Mouse (Mus musculus) lung, adult 18-20 months (tissue): ENCODE measurements around the gene Fstl3.

Source experiments
- DNase-seq, 2 experiments: peaks; one replicate each; pipeline ENCODE4 v3.0.0; 2022; ENCODE audit warnings: mixed read lengths in 2 of 2

The Fstl3 gene

DNA sequence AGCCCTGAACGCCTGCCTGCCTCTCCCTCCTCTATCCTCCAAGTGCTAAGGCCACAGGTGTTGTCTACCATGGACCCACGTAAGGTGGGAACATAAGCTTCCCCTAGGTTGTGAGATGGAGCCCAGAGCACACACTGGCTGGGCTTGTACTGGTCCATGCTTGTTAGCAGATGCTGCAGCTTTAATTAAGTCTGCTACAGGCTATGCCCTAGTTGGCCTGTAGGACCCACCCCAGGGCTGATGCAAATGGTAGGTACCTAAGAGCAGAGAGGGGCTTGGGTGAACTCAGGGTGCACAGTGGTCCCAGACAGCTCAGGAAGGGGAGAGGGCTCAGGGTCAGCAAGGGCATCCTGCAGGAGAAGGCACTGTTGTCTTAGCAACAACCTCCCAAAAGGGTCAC, 12.5 kb downstream of the Fstl3 start:
- no peak for DNase-seq

DNA sequence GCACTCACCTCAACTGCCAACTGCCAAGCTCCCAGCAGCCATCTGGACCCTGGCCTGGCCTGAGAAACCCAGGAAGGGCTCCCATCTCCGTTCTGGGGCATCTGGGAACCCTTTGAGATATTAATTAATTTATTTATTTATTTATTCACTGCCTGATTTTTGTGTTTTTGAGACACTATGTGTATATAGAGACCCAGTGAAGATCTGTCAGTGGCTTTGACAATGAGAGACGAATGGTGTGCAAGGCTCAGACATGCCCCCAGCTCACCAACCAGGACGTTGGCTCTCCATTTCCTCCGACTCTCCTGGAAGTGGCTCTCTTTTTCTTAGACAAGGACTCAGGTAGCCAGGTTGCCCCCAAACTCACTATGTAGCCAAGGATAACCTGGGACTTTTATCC, 13.8 kb downstream of the Fstl3 start, which contains the start of gene Prss57:
Gene Prss57 (minus strand): TSS at position 101 of the 400 bp plus-strand sequence.
- DNase-seq, result no peak

DNA sequence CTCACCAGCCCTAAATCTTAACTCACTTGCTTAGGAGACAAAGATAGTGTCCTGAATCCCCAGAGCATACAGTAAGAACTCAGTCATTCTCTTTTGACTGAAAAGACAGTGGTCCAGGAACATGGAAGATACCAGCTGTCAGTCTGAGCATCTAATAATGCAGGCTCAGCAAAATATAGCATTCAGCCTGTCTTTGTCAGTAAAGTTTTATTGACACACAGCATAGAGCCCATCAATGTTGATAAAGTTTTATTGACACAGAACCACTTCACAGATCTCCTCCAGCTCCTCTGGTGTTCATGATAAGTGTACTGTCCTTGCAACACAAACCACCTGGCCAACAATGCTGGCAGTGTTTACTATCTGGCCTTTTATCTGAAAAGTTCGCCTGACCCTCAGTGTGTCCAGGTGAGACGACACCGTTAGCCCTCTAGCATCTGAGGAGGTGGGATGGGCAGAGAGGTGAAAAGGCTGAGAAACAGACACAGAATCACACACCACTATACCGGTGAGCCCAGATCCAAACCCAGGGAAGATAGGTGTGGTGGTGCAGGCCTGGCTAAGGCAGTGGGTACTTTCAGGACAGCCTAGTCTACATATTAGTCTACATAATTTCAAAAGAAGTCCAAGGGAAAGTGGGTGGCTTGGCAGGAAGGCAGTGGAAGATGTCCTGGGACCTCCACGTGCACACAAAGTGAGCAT, 15.4 kb downstream of the Fstl3 start:
- DNase-seq, result no peak

DNA sequence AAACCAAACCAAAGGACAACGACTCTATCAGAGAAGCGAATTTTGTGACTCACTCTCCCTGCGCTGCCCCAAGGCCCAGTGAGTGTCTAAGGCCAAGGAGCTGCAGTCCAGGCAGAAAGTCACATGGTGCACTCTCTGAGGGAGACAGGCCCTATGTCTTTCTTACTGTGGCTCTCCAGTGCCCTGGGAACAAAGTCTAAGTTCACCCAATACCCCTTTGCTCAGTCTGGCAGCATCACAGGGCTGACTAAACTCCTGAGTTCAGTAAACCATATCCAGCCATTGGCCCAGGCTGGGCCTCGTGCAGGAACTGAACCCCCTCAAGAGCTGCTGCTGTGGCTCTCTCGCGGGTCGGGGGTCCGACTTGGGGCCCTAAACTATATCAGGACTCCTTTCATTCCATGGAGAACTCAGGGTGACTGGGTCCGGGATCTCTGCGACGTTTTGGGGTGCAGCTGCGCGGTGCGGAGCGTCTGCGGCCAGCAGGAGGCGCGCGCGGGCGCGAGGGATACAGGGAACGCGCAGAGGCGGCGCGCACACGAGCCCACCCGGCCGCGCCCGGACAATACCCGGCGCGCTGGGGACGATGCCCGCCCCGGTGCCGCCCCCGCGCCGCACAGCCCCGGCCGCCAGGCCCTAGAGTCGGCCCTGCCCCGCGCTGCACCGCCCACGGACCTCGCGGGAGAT, 16.1 kb downstream of the Fstl3 start, which contains the start of gene Palm:
Gene Palm (plus strand): TSS at position 522 of the 687 bp plus-strand sequence.
- peak; percentile 65 to 68 for DNase-seq

DNA sequence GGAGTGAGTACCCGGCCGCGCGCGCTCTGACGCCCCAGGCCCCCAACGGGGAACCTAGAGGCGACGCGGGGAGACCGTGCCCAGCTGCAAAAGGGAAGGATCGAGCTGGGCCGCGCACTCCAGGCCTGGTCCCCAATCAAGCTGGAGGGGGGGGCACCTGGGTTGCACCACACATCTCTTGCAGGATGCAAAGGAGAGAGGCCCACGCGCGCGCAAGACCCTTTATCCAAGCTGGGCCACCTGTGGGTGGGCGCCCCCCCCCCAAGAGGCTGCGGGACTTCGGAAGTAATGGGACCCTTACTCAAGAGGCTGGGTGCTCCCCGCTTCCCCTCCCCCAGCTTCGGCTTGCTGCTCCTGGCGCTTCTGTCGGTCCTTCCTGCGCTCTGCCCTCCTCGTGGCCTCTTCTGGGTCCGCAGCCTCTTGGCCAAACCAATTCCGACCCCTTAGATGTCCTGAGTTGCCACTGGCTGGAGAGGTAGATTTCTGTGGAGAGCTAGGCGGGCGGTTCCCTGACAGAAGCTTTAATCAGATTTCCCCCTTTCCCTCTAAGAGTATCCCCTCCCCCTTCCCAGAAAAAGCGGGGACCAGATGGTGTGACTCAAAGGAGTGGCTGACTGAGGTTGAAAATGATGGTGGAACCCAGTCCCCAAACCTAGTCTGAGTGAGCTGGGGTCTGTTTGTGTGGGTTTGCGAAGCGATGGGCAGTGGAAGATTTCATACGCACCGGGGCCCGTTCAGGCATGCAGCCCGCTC, 16.8 kb downstream of the Fstl3 start:
- peak; percentile 22 to 31 for DNase-seq

DNA sequence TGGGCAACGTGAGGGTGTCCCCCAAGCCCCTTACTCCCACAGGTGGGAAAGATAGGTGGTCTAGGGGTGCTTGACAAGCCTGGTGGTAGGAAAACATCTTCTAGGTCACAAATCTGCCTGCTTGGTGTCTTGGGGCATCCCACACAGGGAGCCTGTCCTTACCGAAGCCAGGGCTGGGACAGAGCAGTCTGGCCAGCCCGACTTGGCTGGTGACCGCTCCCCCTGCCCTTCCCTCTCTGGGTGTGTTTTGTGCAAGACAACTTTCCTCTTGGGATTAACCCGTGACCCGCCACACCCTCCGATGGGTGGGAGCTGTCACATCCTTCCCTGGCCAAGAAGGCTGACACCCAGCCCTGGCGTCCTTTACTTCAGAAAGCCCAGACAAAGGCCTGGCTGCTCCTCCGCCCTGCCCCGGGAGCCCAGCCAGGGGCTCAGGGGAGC, 17.4 kb downstream of the Fstl3 start:
- peak; percentile 84 to 85 for DNase-seq

DNA sequence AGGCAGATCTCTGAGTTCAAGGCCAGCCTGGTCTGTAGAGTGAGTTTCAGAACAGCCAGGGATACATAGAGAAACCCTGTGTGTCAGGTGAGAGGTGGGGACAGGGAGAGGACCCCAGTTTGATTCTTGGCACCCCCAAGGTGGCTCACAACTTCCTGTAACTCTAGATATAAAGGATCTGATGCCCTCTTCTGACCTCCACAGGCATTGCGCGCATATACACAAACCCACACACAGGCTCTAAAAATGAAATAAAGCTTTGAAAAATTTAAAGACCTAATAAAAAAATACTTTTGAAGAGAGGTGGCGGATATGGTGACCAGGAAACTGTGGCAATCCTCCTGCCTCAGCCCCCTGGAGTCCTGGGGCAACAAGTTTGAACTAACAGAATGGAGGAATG, 18.8 kb downstream of the Fstl3 start:
- no peak for DNase-seq

DNA sequence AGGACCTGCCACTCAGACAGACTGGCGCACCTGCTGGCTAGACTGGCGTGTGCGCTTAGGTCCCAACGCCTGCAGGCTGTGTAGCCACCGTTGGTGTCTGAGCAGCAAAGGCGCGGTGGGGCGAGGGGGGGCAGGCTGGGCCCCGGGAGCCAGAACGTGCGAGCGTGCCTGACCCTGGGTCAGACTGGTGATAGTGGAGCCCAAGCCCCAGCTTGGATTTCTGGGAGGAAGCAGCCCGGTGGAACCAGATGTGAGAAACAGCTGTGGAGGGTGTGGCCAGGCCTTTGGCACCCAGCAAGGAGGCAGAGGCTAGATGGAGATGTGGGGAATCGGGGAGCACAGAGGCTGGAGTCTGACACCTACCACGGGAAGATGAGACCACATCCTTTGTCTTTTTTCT, 20.3 kb downstream of the Fstl3 start:
- no peak for DNase-seq

DNA sequence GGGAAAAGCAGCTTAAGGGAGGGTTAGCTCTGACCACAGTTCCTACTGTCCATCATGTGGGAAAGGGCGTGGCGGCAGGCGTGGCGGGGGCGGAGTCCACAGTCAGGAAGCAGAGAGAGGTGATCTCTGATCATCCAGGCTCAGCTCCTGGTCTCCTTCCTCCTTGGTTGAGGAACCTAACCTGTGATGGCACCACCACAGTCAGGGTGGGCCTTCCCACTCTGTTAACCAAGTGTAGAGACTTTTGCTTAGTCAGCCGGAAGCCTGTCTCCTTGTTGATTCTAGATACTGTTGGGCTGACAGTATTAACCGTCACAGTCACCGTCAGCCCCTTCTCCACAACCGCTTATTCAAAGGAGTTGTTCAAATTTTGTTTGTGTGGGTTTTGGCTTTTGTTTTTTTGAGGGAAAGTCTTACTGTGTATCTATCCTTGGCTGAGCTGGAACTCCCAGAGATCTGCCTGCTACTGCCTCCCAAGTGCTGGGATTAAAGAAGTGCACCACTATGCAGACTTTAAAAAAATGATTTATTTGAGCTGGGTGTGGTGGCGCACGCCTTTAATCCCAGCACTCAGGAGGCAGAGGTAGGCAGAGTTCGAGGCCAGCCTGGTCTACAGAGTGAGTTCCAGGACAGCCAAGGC, 21.3 kb downstream of the Fstl3 start:
- peak; percentile 33 to 36 for DNase-seq

DNA sequence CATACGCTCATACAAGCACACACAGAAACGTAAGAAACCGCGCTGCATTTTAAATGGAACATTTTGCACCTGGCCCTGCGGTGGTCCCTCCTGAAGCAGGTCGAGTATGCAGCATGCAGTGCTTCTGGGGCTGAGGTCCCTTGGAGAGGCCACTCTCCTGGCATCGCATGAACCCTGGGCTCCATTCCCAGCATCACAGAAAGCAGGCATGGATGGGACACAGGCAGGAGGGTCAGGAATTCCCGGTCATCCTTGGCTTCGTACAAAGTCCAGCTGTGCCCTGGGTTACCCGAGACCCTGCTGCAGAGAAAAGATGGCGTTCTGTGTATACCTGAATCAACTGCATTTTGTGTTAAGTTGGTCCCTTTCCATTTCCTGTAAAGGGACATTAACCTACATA, 23.4 kb downstream of the Fstl3 start:
- no peak for DNase-seq

DNA sequence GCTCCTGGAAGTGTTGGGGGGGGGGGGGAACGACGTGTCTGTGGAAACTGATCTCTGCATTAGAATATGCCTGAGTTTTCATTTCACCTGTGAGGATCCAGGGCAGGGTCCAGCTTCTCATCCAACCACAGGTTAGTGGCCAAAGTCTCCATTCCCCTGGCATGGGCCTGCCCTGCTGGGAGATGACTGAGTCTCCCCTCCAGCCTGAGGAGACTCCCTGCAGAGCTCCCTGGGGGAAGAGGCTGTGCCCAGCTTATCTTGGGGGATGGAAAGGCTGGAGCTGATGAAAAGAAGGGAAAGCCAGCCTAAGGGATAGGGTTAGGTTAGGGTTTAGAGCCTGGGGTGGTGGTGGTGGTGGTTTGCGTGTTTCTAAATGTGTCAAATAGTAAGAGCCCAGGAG, 24.8 kb downstream of the Fstl3 start:
- no peak for DNase-seq

DNA sequence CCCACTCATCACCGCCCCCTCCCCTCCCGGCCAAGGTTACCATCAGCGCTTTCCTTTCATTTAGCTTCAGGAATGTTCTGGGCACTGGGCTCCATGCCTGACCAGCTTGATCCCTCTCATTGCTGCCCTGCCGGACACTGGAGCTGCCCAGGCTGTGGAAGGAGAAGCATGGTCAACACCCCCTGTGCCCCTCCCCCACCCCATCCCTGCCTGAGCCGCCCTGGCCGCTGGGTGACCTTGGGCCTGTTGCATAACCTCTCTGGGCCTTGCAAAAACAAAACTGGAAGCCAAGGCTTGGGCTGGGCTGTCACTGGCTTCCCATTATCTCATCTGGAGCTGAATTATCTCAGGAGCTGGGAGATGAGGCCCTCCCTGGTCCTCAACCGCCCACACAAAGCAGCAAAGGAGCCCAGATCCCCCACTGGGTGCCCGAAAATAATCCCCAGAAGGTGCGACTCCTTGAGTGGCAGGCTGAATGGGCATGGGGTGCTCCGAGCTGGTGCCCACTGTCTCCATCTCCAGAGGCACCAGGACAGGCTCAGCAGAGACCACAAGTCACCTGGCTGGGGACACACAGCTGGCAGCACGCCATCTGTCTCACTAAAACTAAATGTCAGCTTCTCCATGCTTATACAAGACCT, 25.4 kb downstream of the Fstl3 start:
- peak; percentile 70 to 74 for DNase-seq

DNA sequence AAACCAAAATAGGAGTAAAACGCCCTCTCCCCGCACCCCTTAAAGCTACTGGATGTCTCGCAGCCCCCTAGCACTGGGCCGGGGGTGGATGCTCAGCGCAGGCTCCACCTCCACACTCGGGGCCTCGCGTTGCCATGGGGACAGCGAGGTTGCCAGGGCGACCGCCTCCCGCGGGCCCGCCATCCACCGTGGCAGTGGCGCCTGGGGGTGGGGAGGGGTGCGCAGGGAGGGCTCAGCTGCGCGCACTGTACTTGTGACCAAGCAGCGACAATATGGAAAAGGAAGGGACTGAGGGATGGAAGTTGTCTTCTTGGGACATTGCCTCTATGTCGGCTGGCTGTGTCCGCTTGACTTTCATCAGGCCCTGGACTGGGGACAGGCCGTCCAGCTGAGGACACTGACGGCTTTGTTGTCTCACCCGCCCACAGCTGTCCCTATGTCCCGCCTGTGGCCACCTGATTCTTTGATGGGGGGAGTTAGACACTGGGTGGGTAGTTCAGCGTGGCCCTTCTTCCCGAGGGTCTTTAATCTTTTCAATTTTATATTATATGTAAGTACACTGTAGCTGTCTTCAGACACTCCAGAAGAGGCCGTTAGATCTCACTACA, 26.7 kb downstream of the Fstl3 start:
- DNase-seq, result no peak

DNA sequence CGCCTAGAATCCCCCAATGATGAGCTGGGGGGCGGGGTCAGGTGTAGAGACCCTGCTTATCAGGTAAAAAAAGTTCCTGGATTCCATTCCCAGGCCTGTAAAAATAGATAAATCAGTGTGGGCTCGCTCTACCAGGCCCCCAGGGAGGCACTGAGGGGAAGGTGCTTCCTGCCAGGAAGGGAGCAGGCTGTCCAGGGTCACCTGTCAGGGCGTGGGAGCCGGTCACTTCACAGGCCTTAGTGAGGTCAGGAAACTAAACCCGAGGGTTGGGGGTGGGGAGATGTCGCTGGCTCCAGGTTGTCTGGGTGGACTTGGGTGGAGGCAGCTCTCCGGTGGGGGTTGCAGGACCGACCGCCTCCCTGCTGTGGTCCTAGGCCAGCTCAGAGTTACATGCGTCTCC, 28.6 kb downstream of the Fstl3 start:
- DNase-seq, result peak in 1 of 2 experiments; percentile 24

DNA sequence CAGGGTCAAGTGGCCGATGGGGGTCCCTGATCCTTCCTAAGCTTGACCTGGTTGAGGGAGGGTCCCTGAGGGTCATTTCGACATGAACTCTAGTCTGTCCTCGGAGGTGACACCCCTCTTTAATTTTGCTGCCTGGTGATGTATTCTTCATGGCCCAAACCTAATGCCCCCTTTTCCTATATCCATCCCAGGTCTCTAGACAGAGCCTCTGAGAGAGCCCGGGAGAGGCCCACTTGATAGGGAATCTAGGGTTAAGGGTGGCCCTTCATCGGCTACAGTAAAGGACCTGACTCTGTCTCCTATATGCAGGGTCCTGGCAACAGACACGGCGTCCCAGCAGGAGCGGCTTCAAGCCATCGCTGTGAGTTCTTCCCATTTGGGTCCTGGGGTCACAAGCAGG, 29.3 kb downstream of the Fstl3 start:
- DNase-seq, result no peak

DNA sequence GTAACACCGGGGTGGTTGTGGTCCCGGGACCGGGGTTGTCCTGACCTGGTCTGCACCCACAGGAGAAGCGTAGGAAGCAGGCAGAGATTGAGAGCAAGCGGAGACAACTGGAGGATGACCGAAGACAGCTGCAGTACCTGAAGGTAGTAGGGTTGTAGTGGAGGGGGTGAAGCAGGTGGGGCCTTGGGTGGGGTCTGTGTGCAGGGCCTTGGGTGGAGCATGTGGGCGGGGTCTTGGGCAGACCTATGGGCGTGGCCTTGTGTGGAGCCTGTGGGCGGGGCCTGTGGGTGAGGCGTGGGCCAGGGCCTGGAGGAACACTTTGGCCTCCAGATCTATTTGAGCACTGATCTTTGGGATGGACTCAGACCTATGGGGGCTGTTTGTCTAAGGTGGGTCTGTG, 29.9 kb downstream of the Fstl3 start:
- no peak for DNase-seq

DNA sequence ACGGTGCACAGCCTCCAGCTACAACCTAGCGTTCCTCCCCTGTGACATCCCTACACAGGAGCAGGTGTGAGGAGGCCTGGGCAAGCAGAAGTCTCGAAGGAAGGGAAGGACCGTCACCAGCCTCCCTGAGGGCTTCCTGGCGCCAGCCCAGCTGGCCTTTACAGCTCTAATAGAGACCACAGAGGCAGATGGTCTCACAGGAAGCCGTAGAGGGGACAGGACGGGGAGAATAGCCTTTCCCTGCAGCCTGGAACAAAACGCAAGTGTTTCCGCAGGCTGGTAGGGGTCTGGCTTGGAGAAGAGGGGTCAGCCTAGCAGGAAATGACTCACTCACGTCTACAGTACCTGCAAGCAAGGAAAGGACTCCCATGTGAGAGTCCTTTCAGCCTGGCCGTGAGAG, 30.8 kb downstream of the Fstl3 start:
- no peak for DNase-seq

DNA sequence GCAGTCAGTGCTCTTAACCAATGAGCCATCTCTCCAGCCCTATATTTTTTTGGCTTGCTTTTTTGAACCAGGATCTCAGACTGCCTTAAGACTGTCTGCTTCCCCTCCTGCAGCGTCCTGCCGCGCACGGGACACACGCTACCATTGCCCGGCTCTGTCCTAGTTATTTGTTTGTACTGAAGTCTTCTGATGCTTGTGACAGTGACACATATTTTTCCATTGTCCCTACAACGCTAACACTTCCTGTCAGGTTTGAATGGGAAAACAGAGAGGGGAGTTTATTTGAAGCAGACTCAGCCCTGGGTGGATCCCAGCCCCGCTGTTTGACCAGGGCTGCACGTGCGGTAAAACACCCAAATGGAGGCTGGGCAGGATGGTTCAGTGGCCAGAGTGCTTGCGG, 31.7 kb downstream of the Fstl3 start:
- peak in 1 of 2 experiments; percentile 33 for DNase-seq

DNA sequence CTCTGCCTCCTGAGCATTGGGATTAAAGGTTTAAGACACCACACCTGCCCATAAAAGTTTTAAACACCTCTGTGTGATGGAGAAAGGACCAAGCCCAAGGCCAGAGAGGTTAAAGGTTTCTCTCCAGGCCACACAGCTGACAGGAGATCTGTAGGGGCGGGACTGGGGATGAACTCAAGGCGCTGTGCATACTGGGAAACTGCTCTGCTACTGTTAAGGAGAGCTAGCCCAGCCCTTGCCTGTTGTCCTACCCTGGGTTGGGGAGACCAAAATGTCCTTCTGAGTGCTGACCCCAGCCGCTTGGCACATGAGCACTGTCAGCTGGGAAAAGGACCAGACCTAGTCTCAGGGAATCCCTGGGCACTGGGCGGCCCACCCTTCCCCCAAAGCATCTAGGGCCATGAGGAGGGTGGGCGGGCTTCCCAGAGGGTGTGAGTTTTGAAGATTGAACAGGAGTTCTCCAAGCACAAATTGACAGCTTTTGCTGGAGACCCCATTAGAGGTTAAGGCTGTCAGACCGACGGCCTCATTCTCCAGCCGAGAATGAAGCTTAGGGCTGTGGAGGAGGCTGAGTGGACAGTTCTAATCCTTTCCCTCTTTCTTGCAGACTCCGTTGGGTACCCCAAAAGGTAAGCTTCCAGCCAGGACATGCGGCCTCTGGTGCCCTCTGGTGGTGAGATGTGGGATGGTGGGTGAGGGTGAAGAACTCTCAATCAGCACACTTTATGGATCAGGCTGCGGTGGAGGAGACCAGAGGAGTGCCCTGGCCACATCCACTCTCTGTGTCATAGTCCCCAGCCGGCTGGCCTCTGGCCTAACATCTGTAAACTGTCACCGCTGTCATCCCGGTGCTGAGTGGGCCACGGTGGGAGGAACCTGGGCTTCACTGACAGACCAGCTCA, 34.9 kb downstream of the Fstl3 start:
- DNase-seq, result peak; percentile 76 to 80

DNA sequence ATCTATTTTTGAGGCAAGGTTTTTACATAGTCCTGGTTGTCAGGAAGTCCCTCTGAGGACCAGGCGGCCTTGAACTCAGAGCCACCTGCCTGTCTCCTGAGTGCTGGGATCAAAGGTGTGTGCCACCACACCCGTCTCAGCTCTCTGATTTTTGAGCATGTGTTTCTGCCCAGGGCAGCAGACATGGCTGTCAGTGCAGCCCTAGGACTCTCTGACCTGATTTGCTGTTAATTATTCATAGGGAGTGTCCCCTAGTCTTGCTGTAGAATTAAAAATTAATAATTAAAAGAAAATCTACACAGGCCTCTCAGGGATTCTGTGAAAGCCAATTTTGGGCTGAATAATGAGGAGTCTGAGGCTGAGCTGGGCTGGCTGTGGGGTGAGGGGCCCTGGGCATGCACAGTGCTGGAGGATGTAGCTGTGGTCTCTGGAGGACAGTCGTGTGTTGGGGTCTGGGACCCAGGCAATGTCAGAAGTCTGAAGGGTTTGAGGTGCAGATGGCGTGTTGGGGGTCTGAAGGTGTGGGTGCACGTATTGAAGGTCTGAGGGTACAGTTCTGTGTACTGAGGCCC, 37.3 kb downstream of the Fstl3 start:
- no peak for DNase-seq
